Mouse (Mus musculus) cerebellum, adult 8-10 months (tissue): Measurements from ENCODE around the gene Tesc.

Experiments
- DNase-seq: peaks from one replicate; pipeline ENCODE4 v3.0.0; 2022

The Tesc gene

DNA sequence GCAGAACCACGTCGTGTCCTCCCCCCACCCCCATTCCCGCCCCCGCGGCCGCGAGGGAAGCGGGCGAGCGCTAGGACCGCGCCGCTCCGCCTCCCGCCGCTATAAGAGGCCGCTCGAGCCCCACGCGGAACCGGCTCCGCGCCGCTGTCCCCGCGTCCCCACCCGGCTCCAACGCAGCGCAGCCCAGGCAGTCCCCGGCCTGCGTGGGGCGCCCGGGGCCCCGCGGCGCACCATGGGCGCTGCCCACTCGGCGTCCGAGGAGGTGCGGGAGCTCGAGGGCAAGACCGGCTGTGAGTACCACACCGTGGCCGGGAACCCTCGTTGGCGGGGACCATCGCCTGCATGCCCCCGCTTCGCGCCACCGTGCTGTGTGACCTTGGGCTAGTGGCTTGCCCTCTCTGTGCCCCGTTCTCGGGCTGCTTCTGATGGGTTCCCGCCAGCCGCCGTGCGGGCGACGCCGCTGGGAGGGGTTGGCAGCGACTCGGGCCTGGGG lies at the start of gene Tesc:
Tesc (plus strand) TSS at position 46 of the 493 bp plus-strand sequence.
- no peak for DNase-seq

GRCm38 (mm10) chr5:117978159-117978697 lies 49.3 kb upstream of the Tesc start:
- no peak for DNase-seq

DNA sequence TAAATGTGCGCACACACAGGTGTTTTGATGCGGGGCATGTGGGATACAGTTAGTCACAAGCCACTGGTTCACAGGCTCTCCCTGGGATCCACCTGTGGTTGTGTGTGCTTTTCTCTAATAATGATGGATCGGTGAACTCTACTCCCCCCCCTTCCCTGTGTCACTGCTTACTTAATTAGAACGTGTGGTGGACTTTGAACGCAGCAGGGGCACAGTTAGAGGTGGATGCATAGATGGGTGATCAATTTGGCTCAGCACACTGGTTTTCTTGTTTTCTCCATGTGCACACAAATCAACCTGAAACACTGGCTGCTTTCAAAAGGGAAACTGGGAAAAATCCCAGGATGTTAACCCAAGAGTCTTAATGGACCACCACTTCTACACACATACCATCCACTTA lies 48.5 kb upstream of the Tesc start:
- DNase-seq = no peak

- no peak for DNase-seq
These were observed 46.6 kb upstream of the Tesc start for GRCm38 (mm10) chr5:117980921-117981320.

GRCm38 (mm10) chr5:117981943-117982342 lies 45.6 kb upstream of the Tesc start:
- DNase-seq = no peak

DNA sequence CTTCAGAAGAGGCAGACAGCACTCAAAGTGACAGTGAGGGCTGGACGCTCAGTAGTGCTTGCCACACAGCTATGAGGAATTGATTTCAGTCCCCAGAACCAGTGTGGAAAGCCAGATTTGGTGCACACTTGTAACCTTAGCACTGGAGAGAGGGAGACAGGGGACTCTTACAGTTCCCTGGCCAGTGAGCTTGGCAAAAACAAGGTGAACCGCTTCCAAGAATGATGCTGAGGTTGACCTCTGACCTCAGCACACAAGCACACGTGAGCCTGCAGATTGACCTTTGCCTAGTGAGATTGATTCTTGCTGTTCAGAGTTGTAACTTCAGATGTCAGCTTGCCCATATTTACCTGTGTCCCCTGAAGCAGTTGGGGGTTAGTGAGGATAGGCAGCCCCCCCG lies 41.2 kb upstream of the Tesc start:
- no peak for DNase-seq

DNA sequence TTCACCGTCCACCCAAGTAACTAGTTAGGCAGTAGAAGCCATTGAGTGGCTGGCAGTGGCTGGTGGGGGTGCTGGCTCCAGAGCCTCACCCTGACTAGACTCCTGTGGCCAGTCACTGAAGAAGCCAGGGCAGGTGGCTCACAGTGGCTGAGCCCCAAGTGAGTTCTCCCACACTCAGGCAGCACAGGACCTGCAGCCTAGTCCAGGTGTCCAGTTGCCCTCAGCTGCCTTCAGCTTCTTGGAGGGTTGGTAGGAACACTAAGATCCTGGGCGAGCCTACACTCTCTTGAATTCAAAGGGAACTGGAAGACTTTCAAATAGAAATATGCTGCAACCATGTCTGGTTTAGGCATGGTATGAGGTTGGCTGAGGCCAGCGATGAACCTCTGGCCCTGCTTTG lies 39.7 kb upstream of the Tesc start:
- DNase-seq = no peak

DNA sequence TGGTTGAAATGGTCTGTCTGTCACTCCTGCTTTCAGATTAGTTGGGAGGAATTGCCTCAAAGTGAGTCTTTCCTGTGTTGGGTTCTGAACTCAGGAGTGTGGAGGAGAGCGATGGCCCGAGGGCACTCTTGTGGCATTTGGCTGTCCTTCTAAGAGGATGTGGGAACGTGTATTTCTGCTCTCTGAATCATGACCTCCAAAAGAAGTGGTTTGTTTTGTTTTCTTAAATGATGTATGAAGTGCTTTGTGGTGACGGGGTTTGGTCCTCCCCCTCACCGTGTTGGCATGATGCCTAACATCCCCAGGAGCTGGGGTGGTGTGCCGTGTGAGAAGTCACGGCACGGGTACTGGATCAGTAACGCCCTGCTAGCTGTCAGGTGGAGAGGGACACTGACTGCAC lies 39.2 kb upstream of the Tesc start:
- no peak for DNase-seq

DNA sequence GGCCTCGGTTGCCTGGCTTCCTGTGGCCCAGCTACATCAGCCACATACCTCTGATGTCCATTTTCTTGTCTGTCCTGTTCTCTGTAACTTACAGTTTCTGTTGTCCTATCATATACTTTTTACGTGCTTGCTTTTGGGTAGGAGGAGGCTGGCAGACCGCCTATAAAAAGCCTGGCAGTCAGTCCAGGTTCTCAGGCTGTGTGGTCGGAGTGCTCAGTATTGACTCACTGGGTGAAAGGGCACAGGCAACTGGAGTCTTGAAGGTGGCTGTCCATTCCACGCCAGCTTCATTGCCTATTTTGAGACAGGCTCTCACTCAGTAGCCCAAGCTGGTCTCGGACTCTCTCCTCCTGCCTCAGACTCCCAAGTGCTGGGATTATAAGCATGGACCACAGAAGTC lies 37.8 kb upstream of the Tesc start:
- no peak for DNase-seq

DNA sequence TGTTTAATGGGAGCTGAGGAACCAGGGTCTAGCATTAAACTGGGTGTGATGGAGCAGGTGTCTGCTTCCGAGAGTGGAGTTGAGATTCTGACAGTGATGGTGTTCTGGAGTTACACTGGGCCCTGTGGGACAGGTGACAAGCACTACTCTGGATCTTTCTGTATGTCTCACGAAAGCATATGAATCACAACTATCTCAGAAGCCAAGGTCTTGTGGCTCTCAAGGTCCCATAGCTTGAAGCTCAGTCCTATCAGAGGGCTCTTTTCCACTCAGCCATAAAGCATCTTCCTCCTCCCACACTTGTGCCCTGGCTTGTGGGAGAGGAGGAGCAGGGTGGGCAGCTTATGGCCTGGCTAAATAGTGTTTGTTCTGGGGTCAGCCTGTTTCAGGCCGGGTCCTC lies 36.6 kb upstream of the Tesc start:
- no peak for DNase-seq

DNA sequence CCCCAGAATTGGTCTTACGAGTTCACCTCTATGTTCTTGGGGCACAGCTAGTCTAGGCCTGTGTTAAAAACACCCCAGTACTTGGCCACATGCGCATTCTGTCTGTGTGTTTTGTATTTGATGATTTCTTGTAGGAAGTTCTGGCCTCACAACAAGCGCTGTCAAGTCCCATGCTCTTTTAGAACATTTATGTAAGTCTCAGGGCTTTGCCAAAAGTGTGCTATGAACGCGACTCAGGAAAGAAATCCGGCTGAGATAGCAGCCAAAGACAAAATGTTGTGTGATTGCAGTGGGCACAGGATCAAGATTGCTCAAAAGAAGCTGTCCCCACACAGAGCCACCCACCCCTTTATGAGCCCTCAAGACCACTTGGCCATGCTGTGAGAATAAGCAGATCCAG lies 34.0 kb upstream of the Tesc start:
- DNase-seq = no peak

DNA sequence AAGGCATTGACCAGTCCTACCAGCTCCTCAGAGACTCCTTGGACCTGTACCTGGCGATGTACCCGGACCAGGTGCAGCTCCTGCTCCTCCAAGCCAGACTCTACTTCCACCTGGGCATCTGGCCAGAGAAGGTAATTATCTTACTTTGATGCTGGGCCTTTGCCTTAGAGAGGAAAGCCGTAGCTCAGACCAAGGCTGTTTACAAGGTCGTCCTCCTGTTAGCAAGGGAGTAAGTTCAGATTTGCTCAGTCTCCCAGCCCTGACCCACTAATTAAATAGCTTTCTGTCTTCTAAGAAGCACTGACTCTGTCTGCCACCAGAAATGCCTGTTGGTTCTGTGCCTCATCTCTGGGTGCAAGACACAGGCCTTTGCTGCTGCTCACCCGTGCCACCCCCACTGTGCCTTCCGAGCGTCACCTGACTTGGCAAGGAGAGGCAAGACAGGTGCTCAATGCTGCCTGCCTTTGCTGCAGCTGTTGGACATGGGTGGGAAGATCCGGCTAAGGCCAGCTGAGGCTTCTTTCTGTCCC lies 32.1 kb upstream of the Tesc start:
- DNase-seq = peak; percentile 51

GRCm38 (mm10) chr5:117995911-117996310 lies 31.6 kb upstream of the Tesc start:
- no peak for DNase-seq

GRCm38 (mm10) chr5:117996581-117996980 lies 31.0 kb upstream of the Tesc start:
- DNase-seq = no peak

- DNase-seq = no peak
These were observed 30.0 kb upstream of the Tesc start for GRCm38 (mm10) chr5:117997434-117997970.

DNA sequence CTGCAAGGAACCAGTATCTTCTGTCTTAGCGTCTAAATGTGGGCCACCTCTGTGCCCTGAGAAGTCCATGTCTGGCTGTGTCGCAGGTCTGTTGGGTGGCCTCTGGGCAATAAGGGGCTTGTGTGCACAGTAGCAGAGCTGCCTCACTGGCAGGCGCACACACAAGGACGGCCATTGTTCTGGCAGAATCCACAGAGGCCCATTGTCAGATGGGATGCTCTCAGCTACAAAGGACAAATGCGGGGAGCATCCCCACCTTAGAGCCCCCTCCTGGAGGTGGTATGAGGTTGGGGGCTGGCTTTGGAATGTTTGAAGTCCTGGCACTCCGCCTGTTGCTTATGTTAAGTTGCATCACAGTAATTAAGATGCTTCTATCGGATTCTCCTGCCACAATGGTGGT lies 28.5 kb upstream of the Tesc start:
- DNase-seq = no peak

DNA sequence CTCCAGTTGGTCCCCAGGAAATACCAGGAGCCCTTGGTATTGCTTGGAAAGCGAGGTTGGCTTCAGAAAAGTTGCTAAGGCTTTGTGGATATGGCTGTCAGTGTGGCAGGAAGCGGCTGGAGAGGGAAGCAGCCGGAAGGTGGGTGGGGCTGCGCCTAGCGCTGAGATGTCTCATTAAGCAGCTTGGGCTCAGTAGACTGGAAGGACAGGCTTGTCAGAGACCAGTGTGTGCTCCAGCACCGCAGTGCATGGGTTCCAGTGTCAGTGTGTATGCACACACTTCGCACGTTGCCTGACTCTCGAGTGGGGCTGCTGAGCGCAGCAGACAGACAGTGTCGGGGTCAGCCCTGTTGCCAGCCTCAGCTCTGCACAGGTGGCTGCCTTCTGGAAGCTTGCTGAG lies 28.0 kb upstream of the Tesc start:
- DNase-seq = no peak

DNA sequence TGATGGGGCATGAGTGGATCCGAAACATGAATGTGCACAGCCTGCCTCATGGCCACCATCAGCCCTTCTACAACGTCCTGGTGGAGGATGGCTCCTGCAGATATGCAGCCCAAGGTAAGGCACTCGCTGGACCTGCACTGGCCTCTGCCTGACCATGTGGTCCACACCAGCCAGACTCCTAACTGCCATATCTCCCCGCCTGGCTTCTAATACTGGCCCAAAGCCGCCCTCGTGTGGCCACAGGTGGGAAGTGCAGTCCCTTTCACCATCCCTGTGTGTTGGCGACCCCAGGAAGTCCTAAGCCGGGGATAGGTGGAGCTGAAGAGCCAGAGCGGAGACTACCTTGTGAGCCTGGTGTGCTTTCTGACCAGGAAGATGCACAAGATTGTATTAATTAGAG lies 25.5 kb upstream of the Tesc start:
- peak; percentile 82 for DNase-seq

DNA sequence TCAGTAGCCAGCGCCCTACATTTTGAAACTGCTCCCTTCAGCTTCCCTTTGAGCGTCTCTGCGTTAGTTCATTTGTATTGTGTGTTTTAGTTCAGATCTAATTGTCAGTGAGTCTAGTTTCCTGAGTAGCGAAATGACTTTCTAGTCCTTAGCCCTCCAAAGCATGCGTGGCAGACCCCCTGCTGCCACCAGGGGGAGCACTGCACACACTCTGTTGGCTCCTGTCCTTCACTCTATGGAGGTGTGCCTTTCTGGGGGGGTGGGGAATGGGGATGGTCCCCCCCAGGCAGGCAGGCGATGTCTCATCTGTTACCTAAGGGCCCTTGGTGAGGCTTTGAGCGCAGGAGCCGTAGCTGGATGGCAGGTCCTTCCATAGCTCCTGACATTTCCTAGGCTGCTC lies 22.9 kb upstream of the Tesc start:
- DNase-seq = peak; percentile 80

GRCm38 (mm10) chr5:118005728-118006127 lies 21.8 kb upstream of the Tesc start:
- peak; percentile 75 for DNase-seq

DNA sequence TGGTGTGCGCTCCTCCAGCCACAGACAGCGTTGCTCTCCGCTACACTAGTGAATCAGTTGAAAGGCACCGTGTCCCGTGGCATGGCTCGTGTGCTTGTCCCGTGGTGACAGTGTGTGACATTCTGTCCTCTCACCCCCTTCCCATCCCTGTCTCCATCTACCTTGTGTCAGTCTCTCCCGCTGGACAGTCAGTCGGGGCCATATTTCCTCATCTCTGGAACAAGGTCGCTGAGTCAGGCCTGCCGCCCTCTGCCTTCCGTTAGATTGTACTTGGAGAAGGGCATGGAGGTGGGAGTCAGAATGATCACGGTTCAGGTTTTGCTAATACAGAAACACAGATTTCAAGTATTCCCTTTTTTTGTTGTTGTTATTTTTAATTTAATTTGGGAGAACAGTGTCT lies 19.2 kb upstream of the Tesc start:
- DNase-seq = no peak

DNA sequence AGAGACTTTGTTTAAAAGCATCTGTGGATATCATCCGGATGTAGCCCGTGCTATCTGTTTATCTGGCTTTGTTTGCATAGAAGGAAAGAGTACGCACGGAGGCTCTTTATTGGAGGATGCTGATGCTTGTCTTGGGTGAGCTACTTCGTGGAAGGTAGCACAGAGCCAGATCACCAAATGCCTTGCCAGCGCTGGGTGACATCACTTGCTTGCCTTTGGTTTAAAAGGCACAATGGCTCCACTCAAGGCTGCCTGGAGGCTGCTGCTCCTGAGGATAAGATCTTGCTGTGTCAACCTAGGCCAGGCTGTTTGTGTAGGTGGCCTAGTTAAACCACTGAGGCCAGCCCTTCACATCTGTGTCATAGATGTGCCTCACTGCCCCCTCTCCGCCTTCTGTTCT lies 16.7 kb upstream of the Tesc start:
- DNase-seq = no peak

DNA sequence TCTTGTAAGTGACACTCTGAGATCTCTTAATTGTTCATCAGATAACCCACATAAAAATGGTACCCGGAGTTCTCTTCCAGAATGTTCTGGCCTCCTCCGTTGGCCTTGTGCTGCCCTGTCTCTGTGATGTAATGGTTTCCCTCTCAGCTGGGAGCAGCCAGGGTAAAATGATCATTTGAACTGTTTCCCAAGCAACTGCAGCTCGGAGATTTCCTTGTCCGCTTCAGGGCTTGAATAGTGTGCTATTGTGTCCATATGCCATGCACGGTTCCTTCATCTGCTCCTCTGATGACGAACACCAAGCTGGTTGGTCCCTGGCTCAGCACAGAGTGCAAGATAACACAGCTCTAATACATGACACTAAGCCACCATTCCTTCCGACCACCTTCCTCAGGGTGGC lies 15.7 kb upstream of the Tesc start:
- DNase-seq = no peak

GRCm38 (mm10) chr5:118015028-118015427 lies 12.5 kb upstream of the Tesc start:
- DNase-seq = peak; percentile 78

- DNase-seq = no peak
These were observed 11.9 kb upstream of the Tesc start for GRCm38 (mm10) chr5:118015669-118016068.
